Mouse (Mus musculus): ENCODE data around the gene 1700009N14Rik. TPM values are rescaled to one million over a fixed set of nuclear protein-coding genes. Genes with fewer than 3 reads are reported as not detected.

Gene 1700009N14Rik
- polyA plus RNA-seq (2012; rRNA removed), result not detected in 2 replicates

- no peak for DNase-seq (ENCODE audit: low read depth in 1 of 2, low spot score in 2 of 2)
- Histone ChIP-seq H3K27ac (ENCODE audit: insufficient read depth, low read length) (no peak within 1 kb of the TSS), H3K4me1 (ENCODE audit: control insufficient read depth, insufficient read depth, insufficient read length) (no peaks in the 10 kb centered on the region), H3K27me3 (ENCODE audit: control insufficient read depth, insufficient read depth, low read length) (no peaks in the 10 kb centered on the region), H3K4me3 (ENCODE audit: extremely low read depth, insufficient read depth, insufficient read length) (no peak within 1 kb of the TSS), H3K36me3 (ENCODE audit: control insufficient read depth, insufficient read depth, low read length) (no peaks in the 10 kb centered on the region)
- TF ChIP-seq POLR2A (IDR thresholded peaks at IDR 0.05; ENCODE audit: low read depth, low read length) (no peak), CTCF (IDR thresholded peaks at IDR 0.05; ENCODE audit: extremely low read depth, insufficient read depth, insufficient read length, insufficient replicate concordance) (no peak)
- WGBS, result 67% methylated on average over 3 of the region's 3 CpGs
These were observed at the start of gene 1700009N14Rik for GRCm38 (mm10) chr4:39450069-39450468. Gene 1700009N14Rik, plus strand, starts transcription at chr4:39450295.

- WGBS, result 84% methylated on average over 2 of the region's 2 CpGs
- no peak for DNase-seq (ENCODE audit: low read depth in 1 of 2, low spot score in 2 of 2)
- Histone ChIP-seq H3K27me3 (ENCODE audit: control insufficient read depth, insufficient read depth, low read length) (no peaks in the 10 kb centered on the region), H3K27ac (ENCODE audit: insufficient read depth, low read length) (no peak overlapping the region), H3K4me1 (ENCODE audit: control insufficient read depth, insufficient read depth, insufficient read length) (no peaks in the 10 kb centered on the region), H3K4me3 (ENCODE audit: extremely low read depth, insufficient read depth, insufficient read length) (no peak overlapping the region), H3K36me3 (ENCODE audit: control insufficient read depth, insufficient read depth, low read length) (no peaks in the 10 kb centered on the region)
- TF ChIP-seq POLR2A (IDR thresholded peaks at IDR 0.05; ENCODE audit: low read depth, low read length) (no peak), CTCF (IDR thresholded peaks at IDR 0.05; ENCODE audit: extremely low read depth, insufficient read depth, insufficient read length, insufficient replicate concordance) (no peak)
These were observed 12.2 kb upstream of the 1700009N14Rik start for GRCm38 (mm10) chr4:39437870-39438367.

GRCm38 (mm10) chr4:39474291-39474690 is 24.2 kb downstream of the 1700009N14Rik start:
- H3K36me3 ChIP-seq (ENCODE audit: control insufficient read depth, insufficient read depth, low read length), result no peaks in the 10 kb centered on the region
- no peak for TF ChIP-seq CTCF (IDR thresholded peaks at IDR 0.05; ENCODE audit: extremely low read depth, insufficient read depth, insufficient read length, insufficient replicate concordance)
- TF ChIP-seq POLR2A (IDR thresholded peaks at IDR 0.05; ENCODE audit: low read depth, low read length), result no peak
- 69% methylated on average over 2 of the region's 2 CpGs for WGBS
- no peak overlapping the region for H3K27ac ChIP-seq (ENCODE audit: insufficient read depth, low read length)
- no peaks in the 10 kb centered on the region for H3K27me3 ChIP-seq (ENCODE audit: control insufficient read depth, insufficient read depth, low read length)
- no peaks in the 10 kb centered on the region for H3K4me1 ChIP-seq (ENCODE audit: control insufficient read depth, insufficient read depth, insufficient read length)
- H3K4me3 ChIP-seq (ENCODE audit: extremely low read depth, insufficient read depth, insufficient read length), result no peak overlapping the region
- DNase-seq (ENCODE audit: low read depth in 1 of 2, low spot score in 2 of 2), result no peak

- H3K36me3 ChIP-seq (ENCODE audit: control insufficient read depth, insufficient read depth, low read length), result no peaks in the 10 kb centered on the region
- H3K27me3 ChIP-seq (ENCODE audit: control insufficient read depth, insufficient read depth, low read length), result no peaks in the 10 kb centered on the region
- no peak for DNase-seq (ENCODE audit: low read depth in 1 of 2, low spot score in 2 of 2)
- no peaks in the 10 kb centered on the region for H3K4me1 ChIP-seq (ENCODE audit: control insufficient read depth, insufficient read depth, insufficient read length)
- no peak overlapping the region for H3K27ac ChIP-seq (ENCODE audit: insufficient read depth, low read length)
- 83% methylated on average over 8 of the region's 8 CpGs for WGBS
- TF ChIP-seq POLR2A (IDR thresholded peaks at IDR 0.05; ENCODE audit: low read depth, low read length) (no peak), CTCF (IDR thresholded peaks at IDR 0.05; ENCODE audit: extremely low read depth, insufficient read depth, insufficient read length, insufficient replicate concordance) (no peak)
- H3K4me3 ChIP-seq (ENCODE audit: extremely low read depth, insufficient read depth, insufficient read length), result no peak overlapping the region
These were observed 36.3 kb downstream of the 1700009N14Rik start for GRCm38 (mm10) chr4:39486393-39486792.

GRCm38 (mm10) chr4:39493596-39493995 is 43.5 kb downstream of the 1700009N14Rik start:
- H3K27me3 ChIP-seq (ENCODE audit: control insufficient read depth, insufficient read depth, low read length), result no peaks in the 10 kb centered on the region
- DNase-seq (ENCODE audit: low read depth in 1 of 2, low spot score in 2 of 2), result no peak
- WGBS, result 53% methylated on average over 1 of the region's 1 CpGs
- no peaks in the 10 kb centered on the region for H3K36me3 ChIP-seq (ENCODE audit: control insufficient read depth, insufficient read depth, low read length)
- TF ChIP-seq POLR2A (IDR thresholded peaks at IDR 0.05; ENCODE audit: low read depth, low read length), result no peak
- no peaks in the 10 kb centered on the region for H3K4me1 ChIP-seq (ENCODE audit: control insufficient read depth, insufficient read depth, insufficient read length)
- H3K4me3 ChIP-seq (ENCODE audit: extremely low read depth, insufficient read depth, insufficient read length), result no peak overlapping the region
- no peak overlapping the region for H3K27ac ChIP-seq (ENCODE audit: insufficient read depth, low read length)

GRCm38 (mm10) chr4:39495875-39496274 is 45.8 kb downstream of the 1700009N14Rik start:
- no peaks in the 10 kb centered on the region for H3K27me3 ChIP-seq (ENCODE audit: control insufficient read depth, insufficient read depth, low read length)
- H3K4me3 ChIP-seq (ENCODE audit: extremely low read depth, insufficient read depth, insufficient read length), result no peak overlapping the region
- no peaks in the 10 kb centered on the region for H3K36me3 ChIP-seq (ENCODE audit: control insufficient read depth, insufficient read depth, low read length)
- no peaks in the 10 kb centered on the region for H3K4me1 ChIP-seq (ENCODE audit: control insufficient read depth, insufficient read depth, insufficient read length)
- DNase-seq (ENCODE audit: low read depth in 1 of 2, low spot score in 2 of 2), result no peak
- H3K27ac ChIP-seq (ENCODE audit: insufficient read depth, low read length), result no peak overlapping the region
- 77% methylated on average over 1 of the region's 1 CpGs for WGBS
- no peak for TF ChIP-seq POLR2A (IDR thresholded peaks at IDR 0.05; ENCODE audit: low read depth, low read length)
- no peak for TF ChIP-seq CTCF (IDR thresholded peaks at IDR 0.05; ENCODE audit: extremely low read depth, insufficient read depth, insufficient read length, insufficient replicate concordance)

Measured in spleen, adult 2 months (tissue).